In the genomic region with DNA sequence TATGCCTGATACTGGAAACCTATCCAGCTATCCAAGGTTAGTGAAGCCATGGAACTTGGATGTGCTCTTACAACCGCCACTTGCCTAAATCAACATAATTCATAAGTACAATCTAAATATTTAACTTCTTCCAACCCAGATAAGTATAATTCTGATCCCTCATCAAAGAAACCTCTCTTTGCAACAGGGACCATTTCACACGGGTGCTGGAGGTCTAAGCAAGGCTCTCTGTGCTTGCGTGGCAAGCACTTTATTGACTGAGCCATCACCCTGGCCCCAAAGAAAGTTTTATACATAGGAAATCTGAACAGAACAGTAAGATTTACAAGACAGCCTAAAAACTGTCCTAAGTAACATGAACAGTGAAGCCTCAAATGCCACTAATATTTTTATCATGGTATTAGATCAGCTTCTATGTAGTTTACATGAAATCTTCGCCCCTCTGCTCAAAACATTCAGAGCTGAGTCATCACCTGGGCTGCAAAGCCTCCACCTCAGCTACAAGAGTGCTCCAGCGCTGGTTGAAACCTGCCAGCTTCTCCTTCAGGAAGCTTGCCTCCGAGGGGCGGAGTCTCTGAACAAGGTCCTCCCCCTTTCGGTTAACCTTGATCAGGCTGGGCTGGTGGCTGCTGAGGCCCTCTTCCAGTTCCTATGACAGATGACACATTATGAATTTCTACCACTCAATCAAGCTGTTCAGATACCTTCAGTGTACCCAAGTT, we compare ENCODE assay signal across 13 mouse cellular contexts.
DNase-seq lines count a peak whose midpoint lies in the region; ATAC-seq and TF ChIP-seq lines count a peak whose summit lies in the region.
"Had no signal": no experiment of that assay in that cellular context is flagged by ENCODE, and none has a peak within 500 bp of the region (broad histone marks: within the 10 kb centered on the region; RNA-seq: fewer than 3 reads in every experiment).

No protein-coding gene starts in this region.

- no peak overlapping the region for H3K27ac ChIP-seq in limb, embryonic 12.5 days
- H3K27ac ChIP-seq in limb, embryonic 10.5 days: no peak overlapping the region
- peak overlapping the region; percentile 38; the same call in 1 of the 2 replicates for H3K27ac ChIP-seq in stomach, embryonic 15.5 days
- H3K27ac ChIP-seq: heart, adult 2 months; neural tube, embryonic 15.5 days had no signal

- TF ChIP-seq POLR2A in lung, adult 2 months (IDR thresholded peaks at IDR 0.05; ENCODE audit: borderline replicate concordance, extremely low read depth, low read depth, low read length): no peak

- H3K4me3 ChIP-seq in limb, embryonic 12.5 days (replicated peaks): no peak overlapping the region
- no peak overlapping the region for H3K4me3 ChIP-seq in limb, embryonic 10.5 days
- H3K4me3 ChIP-seq in lung, adult 2 months (replicated peaks; ENCODE audit: extremely low read depth, low read depth, low read length): no peak overlapping the region
- no peak overlapping the region for H3K4me3 ChIP-seq in stomach, embryonic 15.5 days (replicated peaks)
- H3K4me3 ChIP-seq: heart, adult 2 months; neural tube, embryonic 15.5 days had no signal

- 78% methylated on average over 8 of the region's 8 CpGs for WGBS in limb, embryonic 12.5 days
- WGBS in limb, embryonic 10.5 days: 78% methylated on average over 8 of the region's 8 CpGs
- 58% methylated on average over 8 of the region's 8 CpGs for WGBS in lung, adult 2 months
- WGBS in stomach, embryonic 15.5 days: 57% methylated on average over 8 of the region's 8 CpGs

- peaks cover 4% of the 10 kb centered on the region for H3K9me3 ChIP-seq in limb, embryonic 12.5 days
- 0 out of 2 replicates have a peak, but pooled peaks cover 5% of the 10 kb centered on the region for H3K9me3 ChIP-seq in limb, embryonic 10.5 days (replicated peaks)
- H3K9me3 ChIP-seq in stomach, embryonic 15.5 days: no peaks in the 10 kb centered on the region
- H3K9me3 ChIP-seq: neural tube, embryonic 15.5 days had no signal

- no peak for DNase-seq in limb, embryonic 10.5 days (ENCODE audit: low spot score)
- peak; percentile 22 for DNase-seq in WW6 (ENCODE audit: low read depth, low spot score)
- DNase-seq in lung, adult 2 months: peak; percentile 54
- no peak for DNase-seq in left cerebral cortex, postnatal 25 days (ENCODE audit: low spot score in 2 of 2)
- DNase-seq in embryo, embryonic 10 days (ENCODE audit: low spot score): no peak
- DNase-seq: cerebellum, adult 2 months; heart, adult 2 months; heart, postnatal 4 days; thymus, postnatal 14 days had no signal

- no peaks in the 10 kb centered on the region for H3K4me1 ChIP-seq in limb, embryonic 12.5 days (replicated peaks)
- H3K4me1 ChIP-seq in limb, embryonic 10.5 days: no peaks in the 10 kb centered on the region
- no peaks in the 10 kb centered on the region for H3K4me1 ChIP-seq in lung, adult 2 months (ENCODE audit: control insufficient read depth, insufficient read depth, low read length)
- H3K4me1 ChIP-seq in stomach, embryonic 15.5 days: no peaks in the 10 kb centered on the region
- H3K4me1 ChIP-seq: neural tube, embryonic 15.5 days had no signal

- no peak for TF ChIP-seq CTCF in lung, adult 2 months (IDR thresholded peaks at IDR 0.05; ENCODE audit: insufficient read depth, low read length)

- ATAC-seq in limb, embryonic 12.5 days (ENCODE audit: insufficient number of reproducible peaks, insufficient read depth, low FRiP score, low TSS enrichment, low read depth): 0 out of 2 replicates have a peak, but pooled peaks have one; percentile 31
- peak; percentile 82 for ATAC-seq in stomach, embryonic 15.5 days (ENCODE audit: insufficient read depth, low FRiP score, low read depth)
- ATAC-seq: inflammation-experienced regulatory T-cells, adult 6 months had no signal

- intact Hi-C loops in left cerebral cortex, postnatal 25 days (cut with DNase I): no loop called here

- H3K36me3 ChIP-seq in limb, embryonic 12.5 days: peaks cover 18% of the 10 kb centered on the region
- H3K36me3 ChIP-seq in limb, embryonic 10.5 days: peaks cover 20% of the 10 kb centered on the region
- peaks cover 11% of the 10 kb centered on the region for H3K36me3 ChIP-seq in stomach, embryonic 15.5 days

- no peaks in the 10 kb centered on the region for H3K27me3 ChIP-seq in limb, embryonic 12.5 days
- no peaks in the 10 kb centered on the region for H3K27me3 ChIP-seq in limb, embryonic 10.5 days (ENCODE audit: low read depth, poor library complexity, severe bottlenecking)
- H3K27me3 ChIP-seq in stomach, embryonic 15.5 days (replicated peaks): no peaks in the 10 kb centered on the region
- H3K27me3 ChIP-seq: neural tube, embryonic 15.5 days had no signal

- no peak overlapping the region for H3K4me2 ChIP-seq in limb, embryonic 12.5 days
- no peak overlapping the region for H3K4me2 ChIP-seq in stomach, embryonic 15.5 days
- H3K4me2 ChIP-seq: neural tube, embryonic 15.5 days had no signal

- H3K9ac ChIP-seq in limb, embryonic 12.5 days (replicated peaks): no peak overlapping the region
- H3K9ac ChIP-seq in stomach, embryonic 15.5 days: no peak overlapping the region
- H3K9ac ChIP-seq: neural tube, embryonic 15.5 days had no signal

Comparison
In these comparisons a context has a peak if more than half of its experiments do, and no peak if none do; other contexts are left out.
1. DNase-seq: peak in WW6 (single experiment) and lung, adult 2 months (single experiment); none in limb, embryonic 10.5 days (single experiment), left cerebral cortex, postnatal 25 days (0 of 2) and embryo, embryonic 10 days (single experiment).